Mouse (Mus musculus): Measurements from ENCODE around the gene Cox4i2. TPM values are rescaled to one million over a fixed set of nuclear protein-coding genes. Genes with fewer than 3 reads are reported as not detected.

The Cox4i2 gene
- 4.8 and 7.6 TPM in 2 replicates for polyA plus RNA-seq (2015; fragmentation: Nextera tagmentation; extraction: Ambion mirVana)

- H3K9ac ChIP-seq (replicated peaks), result no peak within 1 kb of the TSS
- ATAC-seq (ENCODE audit: low FRiP score), result no peak
- H3K9me3 ChIP-seq (replicated peaks), result no peaks in the 10 kb centered on the region
- H3K4me3 ChIP-seq (replicated peaks), result peak within 1 kb of the TSS; percentile 11
- 0 out of 2 replicates have a peak, but pooled peaks cover 8% of the 10 kb centered on the region for H3K27me3 ChIP-seq (replicated peaks)
- H3K27ac ChIP-seq (replicated peaks), result no peak within 1 kb of the TSS
- H3K4me1 ChIP-seq, result peaks cover 15% of the 10 kb centered on the region
- H3K4me2 ChIP-seq, result peak within 1 kb of the TSS; percentile 44
- 3% methylated on average over 30 of the region's 30 CpGs for WGBS
- H3K36me3 ChIP-seq, result no peaks in the 10 kb centered on the region
These were observed at the start of gene Cox4i2 for GRCm38 (mm10) chr2:152753944-152754711. Gene Cox4i2 (plus strand): TSS chr2:152754173.

GRCm38 (mm10) chr2:152704256-152704605, 49.7 kb upstream of the Cox4i2 start:
- Histone ChIP-seq H3K27ac (replicated peaks) (no peak overlapping the region), H3K4me1 (peaks cover 25% of the 10 kb centered on the region), H3K27me3 (replicated peaks) (no peaks in the 10 kb centered on the region), H3K9ac (replicated peaks) (no peak overlapping the region), H3K9me3 (replicated peaks) (no peaks in the 10 kb centered on the region), H3K36me3 (peaks cover 65% of the 10 kb centered on the region), H3K4me3 (replicated peaks) (no peak overlapping the region), H3K4me2 (no peak overlapping the region)
- WGBS, result 88% methylated on average over 5 of the region's 5 CpGs
- ATAC-seq (ENCODE audit: low FRiP score), result no peak

GRCm38 (mm10) chr2:152704811-152705370, 49.1 kb upstream of the Cox4i2 start:
- Histone ChIP-seq H3K27me3 (replicated peaks) (no peaks in the 10 kb centered on the region), H3K4me3 (replicated peaks) (no peak overlapping the region), H3K4me2 (no peak overlapping the region), H3K4me1 (peaks cover 25% of the 10 kb centered on the region), H3K9ac (replicated peaks) (no peak overlapping the region), H3K36me3 (peaks cover 58% of the 10 kb centered on the region), H3K27ac (replicated peaks) (no peak overlapping the region; the same call in 1 of the 2 replicates), H3K9me3 (replicated peaks) (no peaks in the 10 kb centered on the region)
- no peak for ATAC-seq (ENCODE audit: low FRiP score)
- 90% methylated on average over 14 of the region's 14 CpGs for WGBS

- peaks cover 47% of the 10 kb centered on the region for H3K36me3 ChIP-seq
- H3K27ac ChIP-seq (replicated peaks), result peak overlapping the region; percentile 90
- peak overlapping the region; percentile 2; the same call in 1 of the 2 replicates for H3K4me2 ChIP-seq
- no peak overlapping the region for H3K9ac ChIP-seq (replicated peaks)
- no peaks in the 10 kb centered on the region for H3K9me3 ChIP-seq (replicated peaks)
- peaks cover 25% of the 10 kb centered on the region for H3K4me1 ChIP-seq
- no peak overlapping the region for H3K4me3 ChIP-seq (replicated peaks)
- 38% methylated on average over 22 of the region's 22 CpGs for WGBS
- ATAC-seq (ENCODE audit: low FRiP score), result peak; percentile 52
- no peaks in the 10 kb centered on the region for H3K27me3 ChIP-seq (replicated peaks)
These were observed 47.9 kb upstream of the Cox4i2 start for GRCm38 (mm10) chr2:152705993-152706571.

GRCm38 (mm10) chr2:152707186-152707585, 46.8 kb upstream of the Cox4i2 start:
- Histone ChIP-seq H3K27me3 (replicated peaks) (no peaks in the 10 kb centered on the region), H3K36me3 (peaks cover 36% of the 10 kb centered on the region), H3K27ac (replicated peaks) (peak overlapping the region; percentile 90), H3K9me3 (replicated peaks) (no peaks in the 10 kb centered on the region), H3K4me1 (peaks cover 25% of the 10 kb centered on the region), H3K4me2 (peak overlapping the region; percentile 60), H3K9ac (replicated peaks) (peak overlapping the region; percentile 52), H3K4me3 (replicated peaks) (peak overlapping the region; percentile 41)
- WGBS, result 11% methylated on average over 7 of the region's 7 CpGs
- ATAC-seq (ENCODE audit: low FRiP score), result 0 out of 2 replicates have a peak, but pooled peaks have one; percentile 16

- Histone ChIP-seq H3K27ac (replicated peaks) (peak overlapping the region; percentile 90), H3K9ac (replicated peaks) (peak overlapping the region; percentile 52), H3K4me1 (peaks cover 25% of the 10 kb centered on the region), H3K9me3 (replicated peaks) (no peaks in the 10 kb centered on the region), H3K4me3 (replicated peaks) (peak overlapping the region; percentile 41), H3K27me3 (replicated peaks) (no peaks in the 10 kb centered on the region), H3K4me2 (peak overlapping the region; percentile 60), H3K36me3 (peaks cover 31% of the 10 kb centered on the region)
- peak; percentile 93 for ATAC-seq (ENCODE audit: low FRiP score)
- 6% methylated on average over 31 of the region's 31 CpGs for WGBS
These were observed 46.3 kb upstream of the Cox4i2 start for GRCm38 (mm10) chr2:152707627-152708026.

- 93% methylated on average over 5 of the region's 5 CpGs for WGBS
- H3K4me3 ChIP-seq (replicated peaks), result no peak overlapping the region
- no peak overlapping the region for H3K27ac ChIP-seq (replicated peaks)
- no peak for ATAC-seq (ENCODE audit: low FRiP score)
- H3K4me2 ChIP-seq, result no peak overlapping the region
- peaks cover 17% of the 10 kb centered on the region for H3K36me3 ChIP-seq
- no peaks in the 10 kb centered on the region for H3K27me3 ChIP-seq (replicated peaks)
- no peak overlapping the region for H3K9ac ChIP-seq (replicated peaks)
- H3K9me3 ChIP-seq (replicated peaks), result no peaks in the 10 kb centered on the region
- peaks cover 25% of the 10 kb centered on the region for H3K4me1 ChIP-seq
These were observed 44.9 kb upstream of the Cox4i2 start for GRCm38 (mm10) chr2:152709066-152709465.

GRCm38 (mm10) chr2:152716241-152716772, 37.7 kb upstream of the Cox4i2 start:
- 0 out of 2 replicates have a peak, but pooled peaks cover 3% of the 10 kb centered on the region for H3K4me1 ChIP-seq
- no peak overlapping the region for H3K4me3 ChIP-seq (replicated peaks)
- H3K27ac ChIP-seq (replicated peaks), result 0 out of 2 replicates have a peak overlapping the region, but pooled peaks have one; percentile 7
- no peak overlapping the region for H3K9ac ChIP-seq (replicated peaks)
- no peaks in the 10 kb centered on the region for H3K36me3 ChIP-seq
- no peaks in the 10 kb centered on the region for H3K9me3 ChIP-seq (replicated peaks)
- ATAC-seq (ENCODE audit: low FRiP score), result no peak
- H3K4me2 ChIP-seq, result no peak overlapping the region
- H3K27me3 ChIP-seq (replicated peaks), result no peaks in the 10 kb centered on the region
- 47% methylated on average over 6 of the region's 6 CpGs for WGBS

- 31% methylated on average over 11 of the region's 11 CpGs for WGBS
- no peak for ATAC-seq (ENCODE audit: low FRiP score)
- H3K27me3 ChIP-seq (replicated peaks), result no peaks in the 10 kb centered on the region
- H3K36me3 ChIP-seq, result no peaks in the 10 kb centered on the region
- H3K4me3 ChIP-seq (replicated peaks), result no peak overlapping the region
- H3K9me3 ChIP-seq (replicated peaks), result no peaks in the 10 kb centered on the region
- no peak overlapping the region for H3K9ac ChIP-seq (replicated peaks)
- peak overlapping the region; percentile 54 for H3K27ac ChIP-seq (replicated peaks)
- 0 out of 2 replicates have a peak, but pooled peaks cover 3% of the 10 kb centered on the region for H3K4me1 ChIP-seq
- H3K4me2 ChIP-seq, result no peak overlapping the region
These were observed 36.3 kb upstream of the Cox4i2 start for GRCm38 (mm10) chr2:152717652-152718051.

- Histone ChIP-seq H3K27ac (replicated peaks) (peak overlapping the region; percentile 54), H3K27me3 (replicated peaks) (no peaks in the 10 kb centered on the region), H3K4me1 (0 out of 2 replicates have a peak, but pooled peaks cover 3% of the 10 kb centered on the region), H3K4me2 (no peak overlapping the region), H3K36me3 (no peaks in the 10 kb centered on the region), H3K4me3 (replicated peaks) (no peak overlapping the region), H3K9me3 (replicated peaks) (no peaks in the 10 kb centered on the region), H3K9ac (replicated peaks) (no peak overlapping the region)
- 7% methylated on average over 6 of the region's 6 CpGs for WGBS
- peak; percentile 75 for ATAC-seq (ENCODE audit: low FRiP score)
These were observed 35.9 kb upstream of the Cox4i2 start for GRCm38 (mm10) chr2:152718076-152718475.

GRCm38 (mm10) chr2:152723651-152724331, 30.2 kb upstream of the Cox4i2 start:
- H3K4me3 ChIP-seq (replicated peaks), result peak overlapping the region; percentile 30
- 3% methylated on average over 37 of the region's 37 CpGs for WGBS
- H3K36me3 ChIP-seq, result no peaks in the 10 kb centered on the region
- H3K4me2 ChIP-seq, result peak overlapping the region; percentile 63
- H3K27ac ChIP-seq (replicated peaks), result no peak overlapping the region
- H3K4me1 ChIP-seq, result peaks cover 11% of the 10 kb centered on the region
- H3K9me3 ChIP-seq (replicated peaks), result no peaks in the 10 kb centered on the region
- H3K27me3 ChIP-seq (replicated peaks), result no peaks in the 10 kb centered on the region
- peak; percentile 18 for ATAC-seq (ENCODE audit: low FRiP score)
- H3K9ac ChIP-seq (replicated peaks), result peak overlapping the region; percentile 49
